Mouse (Mus musculus) frontal cortex, adult 2 months (tissue): ENCODE data around the gene Rbm14. TPM values are rescaled to one million over a fixed set of nuclear protein-coding genes. Genes with fewer than 3 reads are reported as not detected.
"Not testable (repeated sequence)": the region's sequence is repeated elsewhere in the genome, so short reads cannot be mapped to it uniquely, and the experiment has no call there.

ENCODE experiments used
- DNase-seq, 2 experiments: peaks; one replicate each; pipeline ENCODE4 v3.0.0; 2022; ENCODE audit warnings: low spot score in 1 of 2; ENCODE audit errors: extremely low spot score in 1 of 2
- polyA plus RNA-seq: library from polyadenylated mRNA; depleted of rRNA; stranded (reverse); fragments of >200 nt; gene quantifications from 2 replicates; pipeline ENCODE4 v1.2.3, GENCODE M21; 2012

Rbm14 gene
- polyA plus RNA-seq, 1 experiment, result 26.8 TPM

- no peak for DNase-seq
Observed at GRCm38 (mm10) chr19:4817182-4817835, 5.9 kb upstream of the Rbm14 start.

GRCm38 (mm10) chr19:4813015-4813414 lies 1.6 kb upstream of the Rbm14 start:
- no peak for DNase-seq

GRCm38 (mm10) chr19:4812334-4812949 lies 1.0 kb upstream of the Rbm14 start:
- not testable (repeated sequence) for DNase-seq

GRCm38 (mm10) chr19:4811909-4812242 lies 442 bp upstream of the Rbm14 start:
- no peak for DNase-seq

- no peak for DNase-seq
Observed at GRCm38 (mm10) chr19:4810746-4811062, 730 bp downstream of the Rbm14 start.

- DNase-seq, result no peak
Observed at GRCm38 (mm10) chr19:4810309-4810708, 1.1 kb downstream of the Rbm14 start.

GRCm38 (mm10) chr19:4803283-4803682 lies 8.2 kb downstream of the Rbm14 start:
- no peak for DNase-seq

GRCm38 (mm10) chr19:4802691-4803091 lies 8.7 kb downstream of the Rbm14 start:
- no peak for DNase-seq

GRCm38 (mm10) chr19:4799083-4799482 lies 12.4 kb downstream of the Rbm14 start:
- DNase-seq, result no peak

- peak in 1 of 2 experiments; percentile 54 for DNase-seq
Observed at GRCm38 (mm10) chr19:4797846-4798245, 13.6 kb downstream of the Rbm14 start.

GRCm38 (mm10) chr19:4795929-4796328 lies 15.5 kb downstream of the Rbm14 start:
- no peak for DNase-seq

GRCm38 (mm10) chr19:4793831-4794422 lies 17.5 kb downstream of the Rbm14 start, which contains the start of gene Rbm4:
Gene Rbm4 (minus strand): TSS chr19:4793901.
- peak; percentile 97 to 100 for DNase-seq

GRCm38 (mm10) chr19:4793281-4793830 lies 18.1 kb downstream of the Rbm14 start:
- DNase-seq, result no peak

GRCm38 (mm10) chr19:4786313-4786712 lies 25.1 kb downstream of the Rbm14 start:
- no peak for DNase-seq

GRCm38 (mm10) chr19:4785206-4785605 lies 26.2 kb downstream of the Rbm14 start:
- no peak for DNase-seq

- no peak for DNase-seq
Observed at GRCm38 (mm10) chr19:4782891-4783290, 28.5 kb downstream of the Rbm14 start.

- DNase-seq, result no peak
Observed at GRCm38 (mm10) chr19:4772785-4773184, 38.6 kb downstream of the Rbm14 start.

GRCm38 (mm10) chr19:4767507-4768148 lies 43.8 kb downstream of the Rbm14 start:
- DNase-seq, result no peak

GRCm38 (mm10) chr19:4762876-4763275 lies 48.6 kb downstream of the Rbm14 start:
- DNase-seq, result no peak

GRCm38 (mm10) chr19:4760544-4760943 lies 50.9 kb downstream of the Rbm14 start:
- DNase-seq, result not testable (repeated sequence)

GRCm38 (mm10) chr19:4756921-4757320 lies 54.5 kb downstream of the Rbm14 start:
- no peak for DNase-seq
